Mouse (Mus musculus): Measurements from ENCODE around the gene Rin2.
"Not testable (repeated sequence)": the region's sequence is repeated elsewhere in the genome, so short reads cannot be mapped to it uniquely, and the experiment has no call there.

Gene Rin2

DNA sequence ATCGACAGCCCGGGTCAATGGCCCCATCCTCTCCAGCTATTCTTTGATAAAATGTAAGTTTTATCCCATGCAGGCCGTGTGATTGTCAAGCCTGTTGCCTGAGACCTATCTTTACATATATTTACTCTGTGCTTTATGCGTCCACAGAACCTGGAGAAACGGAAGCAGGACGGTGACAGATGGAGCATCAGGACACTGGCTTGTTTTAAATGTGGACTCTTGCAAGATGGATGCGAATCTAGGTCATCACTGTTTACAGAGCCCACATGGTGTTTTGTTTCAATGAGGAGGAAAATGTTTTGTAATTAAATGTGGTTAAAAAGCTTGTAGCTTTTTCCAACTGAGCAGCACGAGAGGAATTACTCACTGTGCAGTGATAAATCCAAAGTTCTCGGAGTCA, 223.1 kb downstream of the Rin2 start:
- ATAC-seq (ENCODE audit: low TSS enrichment): peak; percentile 24

DNA sequence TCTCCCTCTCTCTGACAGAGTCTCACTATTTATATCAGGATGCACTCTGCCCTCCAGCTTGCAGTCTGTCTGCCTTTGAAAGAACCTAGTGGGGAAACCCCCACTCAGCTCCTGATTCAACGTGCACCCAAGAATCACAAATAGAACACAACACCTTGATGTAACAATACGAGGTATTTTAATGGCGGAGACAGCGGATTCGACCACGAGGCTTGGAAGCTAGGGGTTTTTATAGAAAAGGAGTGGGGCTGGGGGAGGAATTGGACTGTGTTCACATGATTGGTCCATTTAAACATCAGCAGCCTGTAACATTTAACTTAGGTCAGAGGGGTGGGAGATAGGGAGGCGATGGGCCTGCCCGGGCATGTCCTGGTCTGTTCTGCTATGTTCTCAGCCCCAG, 225.3 kb downstream of the Rin2 start:
- not testable (repeated sequence) for ATAC-seq (ENCODE audit: low TSS enrichment)

DNA sequence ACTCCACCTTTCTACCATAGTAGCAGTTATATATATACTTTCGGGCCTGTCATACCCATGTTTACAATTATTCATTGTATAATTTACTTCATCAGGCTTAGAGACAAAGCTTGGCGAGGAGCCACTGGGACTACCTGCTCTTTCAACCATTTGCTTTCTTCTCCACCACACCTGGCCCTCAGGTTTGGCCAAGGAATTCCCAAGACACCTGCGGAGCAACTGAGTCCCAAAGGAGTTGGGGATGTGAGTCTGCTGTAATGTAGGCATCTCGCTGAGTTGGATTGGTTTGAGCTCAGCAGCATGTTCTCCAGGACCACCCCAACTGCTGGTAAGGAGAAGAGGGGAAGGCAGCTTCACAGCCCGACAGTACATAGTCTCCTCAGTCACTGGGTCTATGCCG, 226.8 kb downstream of the Rin2 start, which contains the start of gene Naa20:
Naa20 (plus strand) TSS at position 239 of the 400 bp plus-strand sequence.
- ATAC-seq (ENCODE audit: low TSS enrichment): no peak

DNA sequence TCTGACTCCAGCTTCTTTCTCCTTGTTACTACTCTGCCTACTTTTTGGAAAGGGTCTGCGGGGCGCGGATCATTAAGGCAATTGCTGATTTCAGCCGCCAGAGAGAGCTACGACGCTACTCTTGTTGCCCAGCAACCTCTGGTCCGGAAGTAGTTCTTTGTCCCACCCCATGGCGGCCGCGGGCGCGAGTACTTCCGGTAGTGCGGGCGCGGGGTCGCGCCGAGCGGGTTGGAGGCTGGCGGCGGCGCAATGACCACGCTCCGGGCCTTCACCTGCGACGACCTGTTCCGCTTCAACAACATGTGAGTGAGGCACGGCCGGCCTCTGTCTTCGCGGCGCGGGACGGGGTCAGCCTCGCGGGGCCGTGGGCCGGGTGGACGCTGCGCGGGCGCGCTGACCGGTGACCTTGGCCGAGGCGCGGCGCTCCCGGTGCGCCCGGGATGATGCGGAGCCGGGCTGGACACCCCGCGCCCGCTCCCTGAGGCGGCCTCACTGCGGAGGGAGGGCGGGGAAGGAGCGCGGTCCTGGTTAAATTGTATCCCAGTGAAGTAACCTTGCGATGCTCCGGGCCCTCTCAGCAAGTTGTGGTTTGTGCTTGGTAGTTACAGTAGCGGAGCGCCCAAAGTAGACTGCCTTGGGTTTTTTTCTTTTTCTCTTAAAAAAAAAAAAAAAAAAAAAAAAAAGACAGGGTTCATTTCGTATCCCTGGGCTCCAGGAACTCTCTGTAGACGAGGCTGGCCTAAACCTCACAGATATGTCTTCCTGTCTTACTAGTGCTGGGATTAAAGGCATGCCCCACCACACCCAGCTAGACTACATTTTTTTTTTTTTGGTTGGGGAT, 228.3 kb downstream of the Rin2 start:
- peak; percentile 98 for ATAC-seq (ENCODE audit: low TSS enrichment)

DNA sequence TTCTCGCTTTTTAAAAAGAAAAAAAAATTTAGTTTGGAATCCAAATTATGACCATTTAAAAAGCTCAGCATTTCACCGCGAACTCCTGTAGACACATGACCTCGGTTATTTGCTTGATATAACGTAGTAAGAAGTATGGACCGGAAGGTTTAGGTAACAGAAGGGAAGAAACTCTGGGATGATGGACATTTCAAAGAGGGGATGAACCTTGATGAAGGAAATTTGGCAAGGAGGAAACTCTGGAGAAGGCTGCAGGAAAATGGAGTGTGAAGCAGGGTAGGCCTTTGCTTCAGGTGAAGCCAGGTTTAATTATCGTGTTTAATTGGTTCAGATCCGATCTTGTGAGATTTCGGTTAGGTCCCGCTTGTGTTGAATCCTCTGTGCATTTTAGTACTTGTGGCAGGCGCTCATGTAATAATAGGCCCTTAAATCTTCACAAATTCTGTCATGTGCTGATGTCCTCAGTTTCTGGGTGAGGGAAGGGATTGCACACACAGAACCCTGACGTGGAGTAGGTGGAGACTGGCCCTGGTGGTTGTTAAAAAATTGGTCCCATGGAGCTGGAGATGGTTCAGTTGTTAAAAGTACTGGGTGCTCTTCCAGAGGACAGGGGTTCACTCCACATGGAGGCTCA, 229.1 kb downstream of the Rin2 start:
- ATAC-seq (ENCODE audit: low TSS enrichment): no peak

DNA sequence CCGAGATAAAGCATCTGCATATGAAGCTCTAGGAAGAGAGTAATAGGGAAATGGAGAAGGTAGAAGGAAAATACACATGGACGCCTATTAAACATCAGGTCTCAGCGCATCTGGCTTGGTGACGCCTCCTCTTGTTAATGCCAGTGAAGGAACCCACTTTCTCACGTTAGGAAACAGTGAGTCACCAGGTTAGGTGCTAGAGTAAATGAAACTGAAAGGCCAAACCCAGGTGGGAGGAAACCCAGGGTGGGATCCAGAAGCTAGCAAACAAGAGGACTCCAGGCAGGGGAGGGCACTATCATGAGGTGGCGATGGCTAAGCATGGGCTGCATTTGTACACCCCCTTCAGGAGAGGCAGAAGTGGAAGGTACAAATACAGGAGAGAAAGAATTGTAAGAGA, 230.1 kb downstream of the Rin2 start:
- no peak for ATAC-seq (ENCODE audit: low TSS enrichment)

DNA sequence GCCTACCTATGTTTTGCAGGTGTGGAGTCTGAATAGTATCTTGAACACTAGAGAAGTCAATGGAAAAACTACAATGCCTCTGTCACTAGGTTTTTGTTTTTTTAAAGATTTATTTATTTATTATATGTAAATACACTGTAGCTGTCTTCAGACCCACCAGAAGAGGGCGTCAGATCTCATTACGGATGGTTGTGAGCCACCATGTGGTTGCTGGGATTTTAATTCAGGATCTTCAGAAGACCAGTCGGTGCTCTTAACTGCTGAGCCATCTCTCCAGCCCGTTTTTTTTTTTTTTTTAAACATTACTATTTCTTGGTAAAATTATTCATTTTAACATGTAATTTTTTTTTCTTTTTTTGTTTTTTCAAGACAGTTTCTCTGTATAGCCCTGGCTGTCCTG, 230.9 kb downstream of the Rin2 start:
- not testable (repeated sequence) for ATAC-seq (ENCODE audit: low TSS enrichment)

DNA sequence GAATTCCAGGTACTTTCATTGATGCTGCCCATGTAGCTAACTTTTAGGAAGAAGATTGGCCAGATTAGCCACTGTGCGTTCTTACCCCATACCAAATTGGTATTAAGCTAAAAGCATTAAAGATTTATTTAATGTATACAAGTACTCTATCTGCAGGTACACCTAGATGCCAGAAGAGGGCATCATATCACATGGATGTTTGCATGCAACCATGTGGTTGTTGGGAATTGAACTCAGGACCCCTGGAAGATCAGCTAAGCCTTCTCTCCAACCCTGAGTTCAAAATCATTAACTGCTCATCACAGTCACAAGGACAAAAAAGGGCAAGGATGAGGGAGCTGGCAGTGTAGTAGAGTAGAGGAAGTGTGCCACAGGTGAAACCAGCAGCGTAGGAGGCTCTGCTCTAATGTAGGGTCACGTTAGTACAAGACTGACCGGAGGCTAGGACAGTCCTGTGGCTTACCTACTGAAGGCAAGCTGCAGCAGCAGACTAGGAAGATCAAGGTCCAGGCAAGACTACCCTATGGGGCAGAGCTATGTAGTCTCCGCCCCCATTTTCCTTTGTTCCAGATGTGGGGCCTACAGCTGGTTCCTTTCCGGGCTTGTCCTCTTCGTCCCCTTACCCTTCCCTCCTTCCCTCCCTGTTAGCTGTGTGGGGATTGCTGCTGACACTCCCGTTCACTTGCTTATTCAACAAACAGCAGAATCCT, 246.1 kb downstream of the Rin2 start:
- no peak for ATAC-seq (ENCODE audit: low TSS enrichment)

DNA sequence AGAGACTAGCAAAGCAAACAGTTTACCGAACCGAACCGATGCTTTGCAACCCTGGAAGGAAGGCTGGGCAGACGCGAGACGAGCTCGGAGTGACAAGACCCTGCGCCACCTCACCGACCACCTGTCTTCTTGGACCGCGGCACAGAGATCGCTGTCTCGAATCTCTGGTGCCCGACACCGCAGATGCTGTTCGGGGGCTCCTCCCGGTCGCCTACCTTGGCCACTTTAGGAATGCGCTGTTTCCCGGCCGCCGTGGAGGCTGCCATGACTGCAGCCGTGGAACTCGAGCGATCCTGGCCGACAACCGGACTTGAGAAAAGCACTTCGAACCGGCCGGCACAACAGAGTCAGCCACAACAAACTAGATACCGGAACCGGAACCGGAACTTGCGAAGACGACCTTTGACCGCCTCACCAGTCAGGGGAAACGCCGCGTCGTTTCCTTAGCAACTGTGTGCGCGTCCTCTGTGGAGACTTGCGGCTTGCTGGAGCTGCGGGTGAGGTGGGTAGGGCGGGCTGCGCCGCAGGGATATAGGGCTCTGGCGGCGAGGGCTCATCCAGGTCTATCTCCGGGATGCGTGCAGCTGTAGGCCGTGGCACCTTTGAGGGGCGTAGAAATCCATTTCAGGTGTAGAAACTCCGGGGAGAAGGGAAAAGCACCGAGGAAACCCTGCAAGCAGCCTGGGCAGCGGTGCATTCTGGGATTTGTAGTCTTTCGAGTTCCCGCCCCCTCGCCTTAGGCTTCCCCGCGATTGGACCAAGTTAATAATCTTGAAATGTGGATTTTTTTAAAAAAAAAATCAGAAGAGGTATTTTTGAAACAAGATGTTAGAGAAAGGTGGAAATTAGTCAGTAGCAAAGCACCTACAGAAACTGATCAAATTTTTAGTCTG, 259.6 kb downstream of the Rin2 start, which contains the start of the genes Cfap61 and Crnkl1:
Cfap61 (plus strand) TSS at position 446 of the 893 bp plus-strand sequence.
Crnkl1 (minus strand) TSS at position 676 of the 893 bp plus-strand sequence.
- ATAC-seq (ENCODE audit: low TSS enrichment): peak; percentile 100

DNA sequence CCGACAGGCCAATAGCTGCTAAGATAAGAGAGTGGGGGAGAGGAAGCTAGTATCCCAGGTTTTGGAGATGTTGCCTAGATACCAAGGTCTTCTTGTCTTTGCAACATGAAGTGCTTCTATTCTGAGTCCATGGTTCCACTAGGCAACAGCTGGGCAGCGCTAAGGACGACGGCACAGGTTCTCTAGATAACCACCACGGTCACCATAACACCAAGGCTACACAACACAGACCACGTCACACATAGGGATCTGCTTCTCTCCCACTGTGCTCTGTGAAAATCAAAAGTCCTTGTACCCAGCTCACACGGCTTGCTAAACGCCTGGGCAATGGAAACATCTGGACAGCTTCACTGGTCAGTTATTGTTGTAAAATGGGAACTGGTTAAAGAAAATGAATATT, 262.0 kb downstream of the Rin2 start:
- no peak for ATAC-seq (ENCODE audit: low TSS enrichment)

All from frontal cortex, adult (tissue).